Mouse (Mus musculus) 3134 (cell line): Measurements from ENCODE around the gene Mapk3.

ENCODE experiments used
- DNase-seq: peaks from one replicate; pipeline ENCODE4 v3.0.0-alpha.2; 2011; ENCODE audit warnings: low spot score; ENCODE audit not compliant: insufficient read length; ENCODE audit errors: extremely low read depth

Gene Mapk3

DNA sequence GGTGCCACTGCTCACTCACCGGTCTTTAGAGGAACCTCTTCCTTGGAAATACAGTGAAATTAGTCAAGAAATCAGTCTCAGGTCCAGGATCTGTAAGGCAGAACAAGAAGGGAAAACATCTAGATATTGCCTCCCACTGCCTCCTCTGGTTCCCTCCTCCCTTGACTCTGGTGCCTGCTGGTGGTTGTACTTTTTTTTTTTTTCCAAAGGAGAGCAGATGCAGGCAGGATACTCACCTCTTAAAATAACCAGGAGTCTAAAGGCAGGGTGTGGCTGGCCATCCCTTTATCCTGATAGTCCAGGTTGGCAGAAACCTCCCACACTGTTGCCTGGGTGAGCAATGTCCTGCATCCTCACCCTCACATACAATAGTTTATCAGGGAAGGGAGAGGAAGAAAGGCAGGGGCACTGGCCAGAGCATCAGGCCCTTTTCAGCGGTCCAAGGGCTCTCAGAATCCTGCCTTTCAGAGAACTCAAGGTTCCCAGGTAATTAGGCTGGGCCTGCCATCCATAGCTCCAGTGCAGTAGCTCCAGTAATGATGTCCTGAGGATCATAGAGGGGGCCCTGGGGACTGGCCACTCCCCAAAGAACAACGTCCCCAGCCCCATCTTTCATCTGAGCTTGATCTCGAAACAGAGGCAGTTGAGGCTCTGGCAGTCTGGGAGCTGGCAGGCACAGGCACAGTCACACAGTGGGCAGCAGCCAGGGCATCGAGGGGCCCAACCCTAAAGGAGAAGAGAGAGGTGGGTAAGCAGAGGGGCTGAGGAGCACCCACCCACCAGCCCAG, 41.1 kb downstream of the Mapk3 start:
- no peak for DNase-seq

DNA sequence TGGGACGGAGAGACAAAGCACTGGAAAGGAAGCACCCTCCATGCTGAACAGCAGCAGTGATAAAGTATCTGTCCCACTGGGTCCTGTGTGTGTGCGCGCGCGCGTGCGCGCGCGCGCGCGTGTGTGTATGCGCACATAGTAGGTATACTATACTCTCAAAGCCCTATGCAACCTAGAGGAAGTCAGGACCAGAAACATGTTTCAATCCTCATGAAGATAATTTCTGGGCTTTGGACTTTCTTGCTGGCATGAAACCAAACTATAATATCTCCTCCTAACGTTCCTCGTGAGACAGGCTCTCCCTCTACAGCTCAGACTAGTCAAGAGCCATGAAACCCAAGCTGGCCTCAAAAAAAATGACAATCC, 41.6 kb downstream of the Mapk3 start:
- DNase-seq: no peak

DNA sequence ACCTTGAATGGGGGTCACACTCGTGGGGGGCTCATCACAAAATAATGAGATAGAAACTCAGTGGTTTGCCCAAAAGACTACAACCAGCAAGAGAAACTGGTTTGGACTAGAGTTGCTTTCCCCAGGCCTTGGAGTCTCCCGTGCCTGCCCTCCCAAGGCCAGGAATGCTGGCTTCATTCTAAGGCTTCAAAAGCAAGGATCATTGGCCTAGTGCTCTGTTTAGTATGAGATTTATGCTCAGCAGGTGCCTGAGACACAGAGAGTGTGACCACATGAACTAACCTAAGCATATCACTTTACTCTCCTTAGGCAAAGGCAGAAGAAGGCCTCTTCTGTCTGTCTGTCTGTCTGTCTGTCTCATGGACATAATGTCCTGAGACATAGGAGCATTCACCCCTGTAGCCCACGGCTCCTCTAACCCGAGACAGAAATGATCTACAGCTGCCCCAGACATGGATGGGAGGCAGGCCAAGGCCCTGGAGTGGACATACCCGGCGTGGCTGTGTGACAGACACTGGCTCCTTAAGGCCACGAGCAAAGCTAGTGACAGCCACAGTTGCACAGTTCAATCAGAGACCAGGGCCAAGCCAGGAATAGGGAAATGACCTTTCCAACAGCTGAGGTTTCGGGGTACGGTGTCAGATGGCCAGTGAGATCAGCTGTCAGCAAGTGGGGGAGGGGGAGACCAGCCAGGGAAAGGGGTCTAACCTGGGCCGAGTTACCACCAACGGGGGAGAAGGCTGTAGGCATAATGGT, 42.9 kb downstream of the Mapk3 start:
- DNase-seq: no peak

DNA sequence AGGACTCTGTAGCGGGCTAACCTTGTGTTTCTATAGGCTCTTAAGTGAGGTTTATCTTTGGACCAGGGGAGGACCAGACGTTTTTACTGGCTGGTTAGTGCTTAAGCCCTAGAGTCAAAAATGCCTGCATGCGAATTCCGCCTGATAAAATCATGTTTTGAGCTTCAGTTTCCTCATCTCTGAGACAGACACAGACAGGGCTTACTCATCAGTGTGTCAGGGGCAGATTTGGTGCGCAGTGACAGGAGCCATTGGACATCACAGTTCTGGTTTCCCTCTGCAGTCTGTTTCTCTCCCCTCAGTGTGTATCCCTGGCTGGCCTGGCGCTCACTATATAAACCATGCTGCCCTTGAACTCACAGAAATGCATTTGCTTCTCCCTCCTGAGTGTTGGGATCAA, 43.8 kb downstream of the Mapk3 start:
- DNase-seq: no peak

- DNase-seq: no peak
Observed at GRCm38 (mm10) chr7:126803751-126804150, 44.4 kb downstream of the Mapk3 start.

DNA sequence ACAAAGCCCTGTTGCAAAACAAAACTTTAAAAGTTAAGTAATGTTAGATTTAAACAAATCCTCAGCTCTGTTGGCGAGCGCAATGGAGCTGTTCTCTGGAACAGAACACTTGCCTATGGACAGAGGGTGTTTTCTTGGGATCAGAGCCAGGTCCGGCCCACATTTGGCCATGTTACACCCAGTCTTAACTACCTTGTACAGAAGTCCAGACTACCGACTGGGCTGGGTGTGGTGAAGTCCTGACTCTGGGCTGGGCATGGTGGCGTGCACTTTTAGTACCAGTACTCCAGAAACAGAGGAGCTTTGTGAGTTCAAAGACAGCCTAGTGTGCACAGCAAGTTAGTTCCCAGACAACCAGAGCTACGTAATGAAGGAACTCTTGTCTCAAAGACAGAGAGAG, 47.6 kb downstream of the Mapk3 start:
- DNase-seq: peak; percentile 65

- peak; percentile 61 for DNase-seq
Observed at GRCm38 (mm10) chr7:126807405-126807804, 48.0 kb downstream of the Mapk3 start.

GRCm38 (mm10) chr7:126808703-126809455, 49.5 kb downstream of the Mapk3 start:
- peak; percentile 92 for DNase-seq

- DNase-seq: no peak
Observed at GRCm38 (mm10) chr7:126809723-126810369, 50.4 kb downstream of the Mapk3 start.
